Mouse (Mus musculus) lung, adult 2 months (tissue): ENCODE results near the gene Gm9922. TPM values are rescaled to one million over a fixed set of nuclear protein-coding genes. Genes with fewer than 3 reads are reported as not detected.

Experiments used
- DNase-seq: peaks from one replicate; pipeline ENCODE4 v3.0.0; 2022
- H3K4me1 ChIP-seq: fragments of 200-500 bp; 2 replicates; pipeline ENCODE4 v1.6.1; 2011; ENCODE audit warnings: low read length; ENCODE audit not compliant: control insufficient read depth, insufficient read depth
- H3K4me3 ChIP-seq: fragments of 200-500 bp; replicated peaks from 2 replicates; pipeline ENCODE3; 2011; ENCODE audit warnings: low read depth, mild to moderate bottlenecking, control low read depth, low read length; ENCODE audit errors: extremely low read depth
- CTCF ChIP-seq: fragments of 200-500 bp; IDR thresholded peaks from 2 replicates; pipeline ENCODE4 v1.5.1; 2011; ENCODE audit warnings: mild to moderate bottlenecking, low read length, control low read depth; ENCODE audit not compliant: insufficient read depth
- POLR2A ChIP-seq: fragments of 200-500 bp; IDR thresholded peaks from 2 replicates; pipeline ENCODE4 v1.6.1; 2011; ENCODE audit warnings: low read depth, mild to moderate bottlenecking, control low read depth, low read length, borderline replicate concordance; ENCODE audit errors: extremely low read depth
- WGBS: fragments of 180-500 bp; shearing (Covaris S2); methylation state at CpG from one replicate; pipeline ENCODE4 v1.1.7; 2018; 5-methylcytosine and 5-hydroxymethylcytosine counted together
- polyA plus RNA-seq: library from polyadenylated mRNA; depleted of rRNA; stranded (reverse); fragments of >200 nt; gene quantifications from 2 replicates; pipeline ENCODE4 v1.2.3, GENCODE M21; 2012; rRNA removed

The Gm9922 gene
- polyA plus RNA-seq, 1 experiment: 2.1 TPM

DNA sequence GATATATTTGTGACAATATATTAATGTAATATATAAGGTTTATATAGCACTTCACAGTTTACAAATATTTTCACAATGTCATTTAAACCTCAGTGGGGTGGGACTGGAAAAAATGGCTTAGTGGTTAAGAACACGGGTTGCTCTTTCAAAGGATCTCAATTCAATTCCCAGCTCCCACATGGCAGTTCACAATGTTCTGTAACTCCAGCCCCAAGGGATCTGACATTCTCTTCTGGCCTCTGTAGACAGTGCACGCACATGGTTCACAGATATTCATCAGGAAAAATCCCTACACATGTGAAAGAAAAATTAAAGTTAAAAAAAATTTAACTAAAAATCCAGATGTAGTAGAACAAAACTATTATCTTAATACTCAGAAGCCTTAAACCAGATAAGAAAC lies 41.2 kb downstream of the Gm9922 start:
- DNase-seq: no peak
- H3K4me3 ChIP-seq: no peak overlapping the region
- WGBS: 86% methylated on average over 2 of the region's 2 CpGs
- TF ChIP-seq CTCF (no peak), POLR2A (no peak)
- H3K4me1 ChIP-seq: no peaks in the 10 kb centered on the region

DNA sequence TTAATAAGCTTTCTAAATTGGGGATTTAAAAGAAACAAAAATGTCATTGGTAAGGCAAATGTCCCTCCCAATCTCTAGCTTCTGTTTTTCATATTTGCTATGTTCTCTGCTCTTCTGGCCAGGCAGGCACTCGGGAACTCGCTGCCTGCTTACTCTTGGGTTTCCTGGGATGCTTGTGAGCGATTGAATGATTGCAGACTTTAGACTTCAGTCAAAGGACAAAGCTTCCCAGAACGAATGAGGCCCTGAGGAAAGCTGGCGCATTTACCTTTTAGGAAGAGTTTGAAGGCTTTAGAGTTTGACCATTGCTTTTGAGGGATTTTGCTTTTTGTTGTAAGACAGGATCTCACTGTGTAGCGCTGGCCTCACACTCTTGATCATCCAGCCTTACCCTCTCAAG lies 41.9 kb downstream of the Gm9922 start:
- Histone ChIP-seq H3K4me1 (no peaks in the 10 kb centered on the region), H3K4me3 (no peak overlapping the region)
- 93% methylated on average over 6 of the region's 6 CpGs for WGBS
- DNase-seq: no peak
- TF ChIP-seq POLR2A: no peak
- TF ChIP-seq CTCF: no peak

Other genes with a start within 250 kb of the Gm9922 start
- gene Tbc1d4, start 120.6 kb downstream of the Gm9922 start, polyA plus RNA-seq: 10.4 and 10.6 TPM in 2 replicates
- gene Commd6, start 89.1 kb downstream of the Gm9922 start, polyA plus RNA-seq: 15.2 and 18.1 TPM in 2 replicates
- gene Uchl3, start 75.8 kb downstream of the Gm9922 start, polyA plus RNA-seq: 7.5 and 9.5 TPM in 2 replicates
- 142 and 193 TPM in 2 replicates for gene Lmo7, start 143 bp upstream of the Gm9922 start, polyA plus RNA-seq